Mouse (Mus musculus): ENCODE data around the gene Mob3a.
"Not testable (repeated sequence)": the region's sequence is repeated elsewhere in the genome, so short reads cannot be mapped to it uniquely, and the experiment has no call there.

- not testable (repeated sequence) for TF ChIP-seq POLR2A (IDR thresholded peaks at IDR 0.05; ENCODE audit: control insufficient read depth, extremely low read depth, insufficient read depth, low read length, poor library complexity); CTCF (IDR thresholded peaks at IDR 0.05; ENCODE audit: borderline replicate concordance, control insufficient read depth, extremely low read depth, insufficient read depth, low read length, poor library complexity)
These were observed 51.9 kb downstream of the Mob3a start for GRCm38 (mm10) chr10:80649910-80650309.
